Mouse (Mus musculus) megakaryocyte, embryonic 14.5 days (primary cell): Measurements from ENCODE around the gene Cnnm3. TPM values are rescaled to one million over a fixed set of nuclear protein-coding genes. Genes with fewer than 3 reads are reported as not detected.
A peak's percentile ranks its signal among the peaks of the same experiment; 100 is the strongest.

Experiments
- H3K27me3 ChIP-seq: replicated peaks from 2 replicates; pipeline ENCODE3; 2012; ENCODE audit warnings: inconsistent platforms
- H3K36me3 ChIP-seq: replicated peaks from 2 replicates; pipeline ENCODE3; 2012; ENCODE audit warnings: low read length, inconsistent platforms, mixed read lengths
- H3K4me1 ChIP-seq: 2 replicates; pipeline ENCODE4 v1.6.1; 2012; ENCODE audit warnings: inconsistent platforms
- H3K4me3 ChIP-seq: replicated peaks from 2 replicates; pipeline ENCODE3; 2012; ENCODE audit warnings: moderate library complexity, mild to moderate bottlenecking, inconsistent platforms
- H3K9me3 ChIP-seq: 2 replicates; pipeline ENCODE4 v1.6.1; 2012; ENCODE audit warnings: inconsistent platforms
- FLI1 ChIP-seq: IDR thresholded peaks from 2 replicates; pipeline ENCODE4 v1.6.1; 2012; ENCODE audit warnings: low read length, inconsistent platforms, mixed read lengths
- GATA1 ChIP-seq: IDR thresholded peaks from 3 replicates; pipeline ENCODE4 v1.6.1; 2012; ENCODE audit warnings: mixed read lengths, low read length, inconsistent platforms, borderline replicate concordance
- polyA plus RNA-seq: library from polyadenylated mRNA; stranded (reverse); fragments of >175 nt; gene quantifications from 2 replicates; pipeline ENCODE4 v1.2.3, GENCODE M21; 2012; ENCODE audit warnings: low replicate concordance; ENCODE audit not compliant: insufficient read depth

The Cnnm3 gene
- polyA plus RNA-seq, 1 experiment, result 9.6 TPM

DNA sequence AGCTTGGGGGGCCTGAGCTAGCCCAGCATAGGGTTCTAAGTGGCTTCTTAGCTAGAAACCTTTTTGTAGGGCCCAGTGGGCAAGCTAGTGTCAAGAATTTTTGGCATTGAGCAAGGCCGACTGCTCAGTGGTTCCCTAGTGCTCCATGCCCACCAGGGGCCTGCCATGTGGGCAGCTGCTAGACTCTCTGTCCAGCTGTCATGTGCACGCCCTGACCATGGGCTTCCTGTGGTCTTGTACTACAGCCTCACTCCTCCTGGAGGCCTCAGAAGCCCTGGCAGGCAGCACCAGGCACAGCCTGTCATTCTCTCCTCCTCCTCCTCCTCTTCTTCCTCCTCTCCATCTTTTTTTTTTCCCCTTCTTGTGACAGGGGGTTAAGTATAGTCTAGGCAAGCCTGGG, 14.4 kb upstream of the Cnnm3 start:
- peaks cover 37% of the 10 kb centered on the region for H3K4me1 ChIP-seq
- peaks cover 53% of the 10 kb centered on the region for H3K36me3 ChIP-seq
- H3K4me3 ChIP-seq, result no peak overlapping the region
- H3K27me3 ChIP-seq, result peaks cover 2% of the 10 kb centered on the region
- TF ChIP-seq GATA1 (no peak), FLI1 (no peak)
- no peaks in the 10 kb centered on the region for H3K9me3 ChIP-seq

DNA sequence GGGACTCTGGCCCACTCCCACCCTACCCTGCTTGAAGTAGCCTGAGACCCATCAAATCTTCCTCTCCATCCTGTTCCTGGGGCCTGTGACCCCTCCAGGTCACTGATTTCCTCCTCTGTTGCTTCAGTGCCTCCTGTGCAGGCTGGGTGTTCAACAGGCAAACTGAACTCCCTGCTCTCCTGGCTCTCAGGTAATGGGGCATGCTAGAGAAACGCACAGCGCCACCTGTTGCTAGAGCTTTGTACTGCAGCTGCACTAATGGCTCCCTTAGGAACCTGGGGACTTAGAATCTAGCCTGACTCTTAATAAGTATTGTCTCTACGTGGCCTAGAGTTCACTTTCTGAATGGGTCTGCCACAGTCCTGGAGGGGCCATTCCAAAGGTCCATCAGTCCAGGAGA, 10.4 kb upstream of the Cnnm3 start:
- no peak for TF ChIP-seq FLI1
- no peak for TF ChIP-seq GATA1
- H3K9me3 ChIP-seq, result no peaks in the 10 kb centered on the region
- H3K36me3 ChIP-seq, result peaks cover 92% of the 10 kb centered on the region
- no peak overlapping the region for H3K4me3 ChIP-seq
- peaks cover 2% of the 10 kb centered on the region for H3K27me3 ChIP-seq
- peaks cover 19% of the 10 kb centered on the region for H3K4me1 ChIP-seq

DNA sequence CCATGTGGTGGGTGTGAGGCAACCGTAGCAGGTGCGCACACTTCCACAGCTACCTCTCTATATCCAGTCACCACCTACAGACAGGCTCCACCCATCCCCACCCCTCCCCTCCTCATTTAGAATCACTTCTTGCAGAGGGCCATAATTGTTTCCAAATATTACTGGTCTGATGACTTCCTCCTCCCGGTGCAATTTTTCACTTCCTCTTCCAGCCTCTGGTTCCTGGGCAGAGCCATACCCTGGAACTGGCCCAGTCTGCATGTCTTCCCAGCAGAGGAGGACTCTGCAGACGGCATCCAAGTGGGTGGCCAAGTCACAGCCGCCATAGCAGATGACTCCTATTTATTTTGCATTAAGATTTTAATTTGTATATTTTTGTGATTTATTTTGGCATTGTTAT, 3.4 kb upstream of the Cnnm3 start:
- peaks cover 62% of the 10 kb centered on the region for H3K36me3 ChIP-seq
- no peaks in the 10 kb centered on the region for H3K27me3 ChIP-seq
- no peaks in the 10 kb centered on the region for H3K9me3 ChIP-seq
- peak overlapping the region; percentile 50 for H3K4me3 ChIP-seq
- H3K4me1 ChIP-seq, result peaks cover 16% of the 10 kb centered on the region
- TF ChIP-seq FLI1, result no peak
- no peak for TF ChIP-seq GATA1

DNA sequence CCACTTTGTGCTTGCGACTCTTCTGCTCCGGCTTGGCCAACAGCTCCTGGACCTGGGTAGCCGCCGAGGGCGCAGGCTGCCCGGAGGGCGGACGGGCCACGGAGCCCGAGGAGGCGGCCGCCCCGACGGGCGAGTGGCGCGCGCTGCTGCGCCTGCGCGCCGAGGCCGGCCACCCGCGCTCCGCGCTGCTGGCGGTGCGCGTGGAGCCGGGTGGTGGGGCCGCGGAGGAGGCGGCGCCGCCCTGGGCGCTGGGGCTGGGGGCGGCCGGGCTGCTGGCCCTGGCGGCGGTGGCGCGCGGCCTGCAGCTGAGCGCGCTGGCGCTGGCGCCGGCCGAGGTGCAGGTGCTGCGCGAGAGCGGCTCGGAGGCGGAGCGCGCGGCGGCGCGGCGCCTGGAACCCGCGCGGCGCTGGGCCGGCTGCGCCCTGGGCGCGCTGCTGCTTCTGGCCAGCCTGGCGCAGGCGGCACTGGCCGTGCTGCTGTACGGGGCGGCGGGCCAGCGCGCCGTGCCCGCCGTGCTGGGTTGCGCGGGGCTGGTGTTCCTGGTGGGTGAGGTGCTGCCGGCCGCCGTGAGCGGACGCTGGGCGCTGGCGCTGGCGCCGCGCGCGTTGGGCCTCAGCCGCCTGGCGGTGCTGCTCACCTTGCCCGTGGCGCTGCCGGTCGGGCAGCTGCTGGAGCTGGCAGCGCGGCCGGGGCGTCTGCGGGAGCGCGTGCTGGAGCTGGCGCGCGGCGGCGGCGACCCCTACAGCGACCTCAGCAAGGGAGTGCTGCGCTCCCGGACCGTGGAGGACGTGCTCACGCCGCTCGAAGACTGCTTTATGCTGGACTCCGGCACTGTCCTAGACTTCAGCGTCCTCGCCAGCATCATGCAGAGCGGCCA, 660 bp downstream of the Cnnm3 start:
- no peak for TF ChIP-seq FLI1
- TF ChIP-seq GATA1, result no peak
- no peaks in the 10 kb centered on the region for H3K9me3 ChIP-seq
- H3K36me3 ChIP-seq, result peaks cover 48% of the 10 kb centered on the region
- H3K27me3 ChIP-seq, result no peaks in the 10 kb centered on the region
- H3K4me1 ChIP-seq, result peaks cover 27% of the 10 kb centered on the region
- H3K4me3 ChIP-seq, result peak overlapping the region; percentile 99

DNA sequence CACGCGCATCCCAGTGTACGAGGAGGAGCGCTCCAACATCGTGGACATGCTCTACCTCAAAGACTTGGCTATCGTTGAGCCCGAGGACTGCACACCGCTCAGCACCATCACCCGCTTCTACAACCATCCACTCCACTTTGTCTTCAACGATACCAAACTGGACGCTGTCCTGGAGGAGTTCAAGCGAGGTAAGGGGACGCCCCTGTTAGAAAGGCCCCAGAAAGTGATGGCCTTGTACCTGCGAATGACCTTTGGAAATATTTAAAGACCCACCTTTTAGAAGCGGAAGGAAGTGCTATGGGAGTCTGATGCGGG, 1.3 kb downstream of the Cnnm3 start:
- Histone ChIP-seq H3K4me3 (peak overlapping the region; percentile 99), H3K27me3 (no peaks in the 10 kb centered on the region), H3K9me3 (no peaks in the 10 kb centered on the region), H3K4me1 (peaks cover 27% of the 10 kb centered on the region), H3K36me3 (peaks cover 46% of the 10 kb centered on the region)
- TF ChIP-seq FLI1, result no peak
- no peak for TF ChIP-seq GATA1

DNA sequence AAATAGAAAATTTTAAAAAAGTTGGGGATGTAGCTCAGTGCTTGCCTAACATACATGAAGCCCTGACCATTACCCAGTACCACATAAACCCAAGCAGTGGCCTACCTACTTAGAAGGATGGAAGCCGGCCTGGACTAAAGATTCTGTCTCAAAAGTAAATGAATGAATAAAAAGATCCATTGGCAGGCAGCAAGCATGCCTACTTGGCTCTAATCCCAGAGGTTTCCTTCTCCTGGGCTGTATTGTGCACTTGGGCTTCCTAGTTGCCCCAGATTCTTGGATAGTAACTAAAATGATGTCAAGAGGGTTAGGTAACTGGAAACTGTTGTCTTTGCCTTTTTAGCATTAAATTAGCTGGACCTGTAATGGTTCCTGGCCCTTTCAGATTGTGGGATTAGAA, 1.6 kb downstream of the Cnnm3 start:
- H3K36me3 ChIP-seq, result peaks cover 46% of the 10 kb centered on the region
- no peaks in the 10 kb centered on the region for H3K27me3 ChIP-seq
- peak overlapping the region; percentile 99 for H3K4me3 ChIP-seq
- no peaks in the 10 kb centered on the region for H3K9me3 ChIP-seq
- TF ChIP-seq GATA1 (no peak), FLI1 (no peak)
- H3K4me1 ChIP-seq, result peaks cover 27% of the 10 kb centered on the region

DNA sequence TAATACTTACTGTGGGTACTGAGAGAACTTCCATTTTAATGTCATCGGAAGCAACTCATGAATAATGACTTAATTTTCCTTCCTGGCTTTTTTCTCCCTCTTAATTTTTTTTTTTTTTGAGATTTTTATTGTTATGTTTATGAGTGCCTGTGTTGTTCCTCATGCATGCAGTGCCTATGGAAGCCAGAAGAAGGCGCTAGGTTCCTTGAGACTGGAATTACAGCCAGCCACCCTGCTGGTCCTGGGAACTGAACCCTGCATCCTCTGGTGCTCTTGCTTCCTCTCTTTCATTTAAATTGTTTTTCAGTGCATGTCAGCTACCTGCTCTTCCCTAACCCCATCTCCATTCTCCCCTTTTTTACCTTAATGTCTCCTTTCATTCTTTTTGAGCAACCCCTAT, 2.1 kb downstream of the Cnnm3 start:
- H3K4me1 ChIP-seq, result peaks cover 27% of the 10 kb centered on the region
- peaks cover 50% of the 10 kb centered on the region for H3K36me3 ChIP-seq
- no peaks in the 10 kb centered on the region for H3K27me3 ChIP-seq
- no peak for TF ChIP-seq FLI1
- TF ChIP-seq GATA1, result no peak
- H3K9me3 ChIP-seq, result no peaks in the 10 kb centered on the region
- peak overlapping the region; percentile 99 for H3K4me3 ChIP-seq

DNA sequence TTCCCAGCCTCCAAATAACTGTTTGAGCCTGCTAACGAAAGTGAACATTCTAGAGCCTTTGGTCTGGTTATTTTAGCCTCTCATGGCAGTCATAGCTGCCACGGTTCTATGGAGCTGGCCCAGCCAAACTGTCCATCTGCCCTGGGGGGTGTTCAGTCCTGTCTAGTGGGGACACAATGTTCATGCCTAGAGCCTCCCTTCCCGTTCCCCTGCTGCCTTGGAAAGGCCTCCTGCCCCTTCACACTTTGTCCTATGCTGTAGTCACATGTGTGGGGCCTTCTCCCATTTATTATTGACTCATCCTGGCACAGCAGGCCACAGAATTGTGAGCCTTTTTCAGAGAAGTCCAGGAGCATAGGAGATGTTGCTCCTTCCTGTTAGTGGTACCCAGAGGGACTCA, 6.6 kb downstream of the Cnnm3 start:
- no peak overlapping the region for H3K4me3 ChIP-seq

DNA sequence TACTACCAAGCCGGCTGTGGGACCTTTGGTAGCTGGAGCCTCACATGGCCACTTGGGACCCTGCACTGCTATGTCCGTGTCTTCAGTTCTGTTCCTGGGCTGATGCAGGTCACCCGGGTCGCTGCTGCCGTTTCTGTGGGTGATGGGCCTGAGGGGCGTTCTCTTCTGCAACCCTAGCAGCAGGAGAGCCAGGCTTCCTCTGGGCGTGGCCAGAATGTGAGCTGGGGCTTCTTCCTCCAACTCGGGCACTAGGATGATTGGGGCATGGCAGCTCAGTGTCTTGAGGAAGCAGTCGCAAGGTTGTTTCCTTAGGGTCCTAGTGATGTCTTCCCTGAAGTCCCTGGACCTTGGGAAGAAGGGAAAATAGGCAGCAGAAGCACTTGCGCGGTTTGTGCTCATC, 8.0 kb downstream of the Cnnm3 start:
- peaks cover 91% of the 10 kb centered on the region for H3K36me3 ChIP-seq
- TF ChIP-seq GATA1, result no peak
- no peak for TF ChIP-seq FLI1
- no peaks in the 10 kb centered on the region for H3K9me3 ChIP-seq
- H3K27me3 ChIP-seq, result no peaks in the 10 kb centered on the region
- no peak overlapping the region for H3K4me3 ChIP-seq
- H3K4me1 ChIP-seq, result peaks cover 10% of the 10 kb centered on the region

More for the DNA sequence above, 6.6 kb downstream of the Cnnm3 start:
- TF ChIP-seq GATA1 (no peak), FLI1 (no peak)
- Histone ChIP-seq H3K27me3 (no peaks in the 10 kb centered on the region), H3K4me1 (peaks cover 19% of the 10 kb centered on the region), H3K36me3 (peaks cover 83% of the 10 kb centered on the region), H3K9me3 (no peaks in the 10 kb centered on the region)

DNA sequence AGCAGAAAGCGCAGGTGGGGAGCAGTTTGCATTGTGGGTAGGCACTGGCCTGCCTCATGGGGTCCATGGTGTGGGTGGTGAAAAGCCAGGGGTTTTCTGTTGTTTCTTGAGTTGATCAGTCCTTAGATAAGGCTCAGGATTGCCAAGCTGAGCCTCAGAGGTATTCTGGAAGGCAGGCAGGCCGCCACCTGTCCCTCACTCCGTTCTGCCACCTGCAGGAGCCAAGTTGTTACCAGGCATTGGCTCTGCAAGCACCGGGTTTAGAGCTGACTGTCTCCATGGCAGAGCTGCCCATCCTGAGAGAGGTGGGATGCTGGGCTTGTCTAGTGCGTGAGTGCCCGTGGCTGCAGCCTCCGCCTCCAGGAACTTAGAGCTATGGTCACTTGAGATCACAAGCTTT, 10.5 kb downstream of the Cnnm3 start:
- Histone ChIP-seq H3K4me1 (peaks cover 5% of the 10 kb centered on the region; the same call in 1 of the 2 replicates), H3K4me3 (no peak overlapping the region), H3K27me3 (no peaks in the 10 kb centered on the region), H3K9me3 (no peaks in the 10 kb centered on the region), H3K36me3 (peaks cover 96% of the 10 kb centered on the region)
- TF ChIP-seq FLI1 (no peak), GATA1 (no peak)
